Mouse (Mus musculus): ENCODE measurements around the gene Ipo5. TPM values are rescaled to one million over a fixed set of nuclear protein-coding genes. Genes with fewer than 3 reads are reported as not detected.

Gene Ipo5
- total and polyA plus RNA-seq, 2 experiments from 2014 or later = 46.5 to 65.4 TPM

- 90% methylated on average over 7 of the region's 7 CpGs for WGBS
- TF ChIP-seq CTCF (IDR thresholded peaks at IDR 0.05) = no peak
Measured at GRCm38 (mm10) chr14:120945146-120945545, 34.1 kb downstream of the Ipo5 start.

GRCm38 (mm10) chr14:120947104-120947503 lies 36.1 kb downstream of the Ipo5 start:
- WGBS = 52% methylated on average over 8 of the region's 8 CpGs
- ATAC-seq (ENCODE audit: low FRiP score) (0 out of 2 replicates have a peak, but pooled peaks have one; percentile 41), DNase-seq (ENCODE audit: low spot score) (peak; percentile 67)
- H3K4me2 ChIP-seq (ENCODE audit: low read depth, low read length, poor library complexity, severe bottlenecking) = no peak overlapping the region
- no peaks in the 10 kb centered on the region for H3K27me3 ChIP-seq (ENCODE audit: insufficient read depth, low read length)
- H3K4me1 ChIP-seq (ENCODE audit: insufficient read depth, low read length) = no peaks in the 10 kb centered on the region
- no peaks in the 10 kb centered on the region for H3K9me3 ChIP-seq (ENCODE audit: low read length)
- no peak overlapping the region for H3K27ac ChIP-seq (ENCODE audit: low read depth, low read length)
- H3K36me3 ChIP-seq (ENCODE audit: insufficient read depth, low read length) = peaks cover 32% of the 10 kb centered on the region
- H3K4me3 ChIP-seq (ENCODE audit: low read depth, low read length) = no peak overlapping the region
- H3K9ac ChIP-seq (replicated peaks; ENCODE audit: low read length, poor library complexity, severe bottlenecking) = no peak overlapping the region
- TF ChIP-seq CTCF (IDR thresholded peaks at IDR 0.05) = no peak

More at GRCm38 (mm10) chr14:120945146-120945545, 34.1 kb downstream of the Ipo5 start:
- H3K9me3 ChIP-seq (ENCODE audit: low read length) = no peaks in the 10 kb centered on the region
- no peaks in the 10 kb centered on the region for H3K27me3 ChIP-seq (ENCODE audit: insufficient read depth, low read length)
- H3K4me2 ChIP-seq (ENCODE audit: low read depth, low read length, poor library complexity, severe bottlenecking) = no peak overlapping the region
- H3K4me3 ChIP-seq (ENCODE audit: low read depth, low read length) = no peak overlapping the region
- H3K4me1 ChIP-seq (ENCODE audit: insufficient read depth, low read length) = no peaks in the 10 kb centered on the region
- H3K9ac ChIP-seq (replicated peaks; ENCODE audit: low read length, poor library complexity, severe bottlenecking) = no peak overlapping the region
- no peak overlapping the region for H3K27ac ChIP-seq (ENCODE audit: low read depth, low read length)
- no peak for ATAC-seq (ENCODE audit: low FRiP score)
- DNase-seq (ENCODE audit: low spot score) = no peak
- peaks cover 44% of the 10 kb centered on the region for H3K36me3 ChIP-seq (ENCODE audit: insufficient read depth, low read length)

- no peak overlapping the region for H3K27ac ChIP-seq (ENCODE audit: low read depth, low read length)
- H3K4me3 ChIP-seq (ENCODE audit: low read depth, low read length) = no peak overlapping the region
- peaks cover 27% of the 10 kb centered on the region for H3K36me3 ChIP-seq (ENCODE audit: insufficient read depth, low read length)
- H3K4me2 ChIP-seq (ENCODE audit: low read depth, low read length, poor library complexity, severe bottlenecking) = no peak overlapping the region
- WGBS = 93% methylated on average over 5 of the region's 5 CpGs
- ATAC-seq (ENCODE audit: low FRiP score) = no peak
- no peaks in the 10 kb centered on the region for H3K27me3 ChIP-seq (ENCODE audit: insufficient read depth, low read length)
- peak; percentile 51 for TF ChIP-seq CTCF (IDR thresholded peaks at IDR 0.05)
- no peak overlapping the region for H3K9ac ChIP-seq (replicated peaks; ENCODE audit: low read length, poor library complexity, severe bottlenecking)
- no peaks in the 10 kb centered on the region for H3K4me1 ChIP-seq (ENCODE audit: insufficient read depth, low read length)
- no peaks in the 10 kb centered on the region for H3K9me3 ChIP-seq (ENCODE audit: low read length)
- no peak for DNase-seq (ENCODE audit: low spot score)
Measured at GRCm38 (mm10) chr14:120949002-120949401, 38.0 kb downstream of the Ipo5 start.

GRCm38 (mm10) chr14:120950068-120950467 lies 39.0 kb downstream of the Ipo5 start:
- H3K4me1 ChIP-seq (ENCODE audit: insufficient read depth, low read length) = no peaks in the 10 kb centered on the region
- no peak for ATAC-seq (ENCODE audit: low FRiP score)
- no peak overlapping the region for H3K9ac ChIP-seq (replicated peaks; ENCODE audit: low read length, poor library complexity, severe bottlenecking)
- H3K27me3 ChIP-seq (ENCODE audit: insufficient read depth, low read length) = no peaks in the 10 kb centered on the region
- DNase-seq (ENCODE audit: low spot score) = no peak
- no peak for TF ChIP-seq CTCF (IDR thresholded peaks at IDR 0.05)
- no peak overlapping the region for H3K4me3 ChIP-seq (ENCODE audit: low read depth, low read length)
- H3K27ac ChIP-seq (ENCODE audit: low read depth, low read length) = no peak overlapping the region
- peaks cover 17% of the 10 kb centered on the region; the same call in 1 of the 2 replicates for H3K36me3 ChIP-seq (ENCODE audit: insufficient read depth, low read length)
- no peaks in the 10 kb centered on the region for H3K9me3 ChIP-seq (ENCODE audit: low read length)
- H3K4me2 ChIP-seq (ENCODE audit: low read depth, low read length, poor library complexity, severe bottlenecking) = no peak overlapping the region
- 84% methylated on average over 2 of the region's 2 CpGs for WGBS

GRCm38 (mm10) chr14:120952434-120952833 lies 41.4 kb downstream of the Ipo5 start:
- WGBS = 48% methylated on average over 2 of the region's 2 CpGs
- ATAC-seq (ENCODE audit: low FRiP score) = no peak
- H3K4me3 ChIP-seq (ENCODE audit: low read depth, low read length) = no peak overlapping the region

GRCm38 (mm10) chr14:120960551-120960950 lies 49.5 kb downstream of the Ipo5 start:
- H3K27ac ChIP-seq (ENCODE audit: low read depth, low read length) = no peak overlapping the region
- no peaks in the 10 kb centered on the region for H3K27me3 ChIP-seq (ENCODE audit: insufficient read depth, low read length)
- no peak overlapping the region for H3K4me3 ChIP-seq (ENCODE audit: low read depth, low read length)
- TF ChIP-seq CTCF (IDR thresholded peaks at IDR 0.05) = no peak
- no peaks in the 10 kb centered on the region for H3K9me3 ChIP-seq (ENCODE audit: low read length)
- 55% methylated on average over 8 of the region's 8 CpGs for WGBS
- H3K36me3 ChIP-seq (ENCODE audit: insufficient read depth, low read length) = no peaks in the 10 kb centered on the region
- no peak overlapping the region for H3K9ac ChIP-seq (replicated peaks; ENCODE audit: low read length, poor library complexity, severe bottlenecking)
- DNase-seq (ENCODE audit: low spot score) = no peak
- no peak for ATAC-seq (ENCODE audit: low FRiP score)
- H3K4me2 ChIP-seq (ENCODE audit: low read depth, low read length, poor library complexity, severe bottlenecking) = no peak overlapping the region
- no peaks in the 10 kb centered on the region; the same call in 1 of the 2 replicates for H3K4me1 ChIP-seq (ENCODE audit: insufficient read depth, low read length)

More at GRCm38 (mm10) chr14:120952434-120952833, 41.4 kb downstream of the Ipo5 start:
- no peaks in the 10 kb centered on the region for H3K27me3 ChIP-seq (ENCODE audit: insufficient read depth, low read length)
- H3K27ac ChIP-seq (ENCODE audit: low read depth, low read length) = no peak overlapping the region
- DNase-seq (ENCODE audit: low spot score) = no peak
- H3K9me3 ChIP-seq (ENCODE audit: low read length) = no peaks in the 10 kb centered on the region
- 0 out of 2 replicates have a peak, but pooled peaks cover 5% of the 10 kb centered on the region for H3K36me3 ChIP-seq (ENCODE audit: insufficient read depth, low read length)
- peak; percentile 58 for TF ChIP-seq CTCF (IDR thresholded peaks at IDR 0.05)
- no peak overlapping the region for H3K9ac ChIP-seq (replicated peaks; ENCODE audit: low read length, poor library complexity, severe bottlenecking)
- no peaks in the 10 kb centered on the region for H3K4me1 ChIP-seq (ENCODE audit: insufficient read depth, low read length)
- H3K4me2 ChIP-seq (ENCODE audit: low read depth, low read length, poor library complexity, severe bottlenecking) = no peak overlapping the region
